Comparison of ENCODE assay signal across 9 mouse cellular contexts in the genomic region with DNA sequence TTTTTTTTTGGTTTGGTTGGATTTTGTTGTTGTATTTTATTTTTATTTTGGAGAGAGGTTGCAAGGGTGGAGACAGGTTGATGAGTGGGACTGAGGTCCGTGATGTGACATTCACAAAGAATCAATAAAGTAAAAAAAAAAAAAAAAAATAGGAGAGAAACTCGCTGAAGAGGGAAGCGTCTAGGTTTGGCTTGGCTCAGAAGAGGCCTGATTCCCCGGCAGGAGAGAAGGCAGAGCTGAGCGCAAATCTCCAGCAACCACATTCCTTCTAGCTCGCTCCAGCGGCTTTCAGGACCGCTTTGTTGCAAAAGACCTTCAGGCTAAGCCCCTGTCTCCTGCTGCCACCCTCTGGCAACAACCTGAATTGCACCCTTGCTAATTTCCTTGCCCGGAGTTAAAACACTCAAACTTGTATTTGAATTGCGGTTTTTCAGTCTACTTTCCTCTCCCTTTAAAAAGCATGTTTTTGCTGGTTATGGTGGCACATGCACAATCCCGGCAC. TPM values are rescaled to one million over a fixed set of nuclear protein-coding genes. Genes with fewer than 3 reads are reported as not detected.
DNase-seq lines count a peak whose midpoint lies in the region; ATAC-seq and TF ChIP-seq lines count a peak whose summit lies in the region.
"Had no signal": no experiment of that assay in that cellular context is flagged by ENCODE, and none has a peak within 500 bp of the region (broad histone marks: within the 10 kb centered on the region; RNA-seq: fewer than 3 reads in every experiment).

No protein-coding gene starts in this region.

- DNase-seq in ES-E14 (ENCODE audit: low read depth, low spot score): peak; percentile 81
- peak; percentile 65 for DNase-seq in c-Kit-positive CD71-positive TER-119-positive erythroid progenitor cells, embryonic 14.5 days (ENCODE audit: low spot score)
- peak; percentile 89 to 96 for DNase-seq in layer of hippocampus, adult 2 months (ENCODE audit: low spot score in 2 of 2)
- DNase-seq in lung, postnatal 0 days (ENCODE audit: low spot score): peak; percentile 93
- DNase-seq in ovary, postnatal 14 days (ENCODE audit: low spot score): peak; percentile 96
- DNase-seq in thymus, postnatal 14 days: peak; percentile 98

- no peak for TF ChIP-seq EP300 in lung, postnatal 0 days (IDR thresholded peaks at IDR 0.05)

- ATAC-seq in frontal cortex, adult (ENCODE audit: low TSS enrichment): peak; percentile 85
- ATAC-seq in hematopoietic stem cell, adult 5-6 weeks (replicated peaks in 1 of 2; ENCODE audit: insufficient read depth in 1 of 2, low FRiP score in 2 of 2, low TSS enrichment in 1 of 2, low read depth in 1 of 2, poor library complexity in 2 of 2, severe bottlenecking in 2 of 2): peak; percentile 29 to 55; a peak in 3 of 4 replicates
- peak; percentile 45 for ATAC-seq in lung, postnatal 0 days

- H3K27me3 ChIP-seq in lung, postnatal 0 days (replicated peaks; ENCODE audit: insufficient read depth, low read length): no peaks in the 10 kb centered on the region

- H3K4me2 ChIP-seq in lung, postnatal 0 days (replicated peaks; ENCODE audit: low read depth, low read length): no peak overlapping the region

- WGBS in lung, postnatal 0 days: 5% methylated on average over 11 of the region's 11 CpGs

- no peak overlapping the region for H3K9ac ChIP-seq in ES-E14 (ENCODE audit: insufficient read depth, low read depth, low read length, poor library complexity, severe bottlenecking)
- H3K9ac ChIP-seq in lung, postnatal 0 days (replicated peaks; ENCODE audit: low read depth): no peak overlapping the region

- H3K4me1 ChIP-seq in ES-E14 (ENCODE audit: control insufficient read depth in 2 of 2, insufficient read depth in 2 of 2, low read length in 2 of 2, poor library complexity in 1 of 2): peaks cover 4 to 8% of the 10 kb centered on the region in 2 experiments; a peak in 3 of 4 replicates
- peaks cover 3% of the 10 kb centered on the region; the same call in 1 of the 2 replicates for H3K4me1 ChIP-seq in lung, postnatal 0 days (ENCODE audit: insufficient read depth, low read depth, low read length)

- H3K27ac ChIP-seq in ES-E14 (ENCODE audit: insufficient read depth, low read depth, low read length, poor library complexity, severe bottlenecking): no peak overlapping the region
- no peak overlapping the region for H3K27ac ChIP-seq in layer of hippocampus, adult 2 months
- H3K27ac ChIP-seq in lung, postnatal 0 days (ENCODE audit: low read length): no peak overlapping the region
- H3K27ac ChIP-seq: macrophage had no signal

- no peaks in the 10 kb centered on the region for H3K9me3 ChIP-seq in ES-E14 (ENCODE audit: control insufficient read depth, insufficient read depth, low read depth, low read length)
- H3K9me3 ChIP-seq in lung, postnatal 0 days (ENCODE audit: low read length): no peaks in the 10 kb centered on the region

- in situ Hi-C loops in ES-E14 (cut with MboI; ENCODE audit: low sequenced_read_pairs in 2 of 2, unreplicated experiment in 2 of 2): loop anchor here in 1 of 2 experiments (10.0 kb wide), 1 partner anchor 321 kb away; no protein-coding TSS in a partner anchor

- TF ChIP-seq CTCF in layer of hippocampus, adult 2 months (conservative IDR thresholded peaks at IDR 0.05): peak; percentile 99
- TF ChIP-seq CTCF in lung, postnatal 0 days (IDR thresholded peaks at IDR 0.05): peak; percentile 99

- H3K4me3 ChIP-seq in ES-E14 (ENCODE audit: insufficient read depth in 1 of 2, low read depth in 1 of 2, low read length in 2 of 2, poor library complexity in 1 of 2, severe bottlenecking in 1 of 2): no peak overlapping the region
- H3K4me3 ChIP-seq in layer of hippocampus, adult 2 months: no peak overlapping the region
- H3K4me3 ChIP-seq in lung, postnatal 0 days (ENCODE audit: low read depth, low read length): no peak overlapping the region

- H3K36me3 ChIP-seq in ES-E14 (ENCODE audit: control insufficient read depth, insufficient read depth, low read length, poor library complexity, severe bottlenecking): no peaks in the 10 kb centered on the region
- no peaks in the 10 kb centered on the region for H3K36me3 ChIP-seq in lung, postnatal 0 days (ENCODE audit: insufficient read depth, low read length)

TF ChIP-seq in ES-E14, 5 proteins besides CTCF, POLR2A, EP300 and RAD21:
- TF ChIP-seq MAFK (IDR thresholded peaks at IDR 0.05; ENCODE audit: insufficient read depth, low read depth, low read length) (0 out of 2 replicates have a peak, but pooled peaks have one; percentile 15), ZC3H11A (IDR thresholded peaks at IDR 0.05; ENCODE audit: borderline replicate concordance, low read depth, low read length) (peak; percentile 100), CHD2 (IDR thresholded peaks at IDR 0.05; ENCODE audit: low read depth, low read length) (no peak), HCFC1 (IDR thresholded peaks at IDR 0.05; ENCODE audit: borderline replicate concordance, insufficient read depth, low read length) (no peak), ZNF384 (IDR thresholded peaks at IDR 0.05; ENCODE audit: low read depth, low read length) (peak; percentile 86)
TF ChIP-seq in ES-E14: peak in this region for 3.

RNA-seq across cellular contexts. Expression of gene Cd2, which starts 7.7 kb away (rescaled TPM):
- total RNA-seq in ES-E14 (2012; rRNA removed): 0.62 and 2.2 TPM in 2 replicates
- 2.5 and 5.7 TPM in 2 replicates for total RNA-seq in hematopoietic stem cell, adult 5-6 weeks (2017)
- not detected for total RNA-seq in layer of hippocampus, adult 2 months (2021)
- 1.2 and 2.2 TPM in 2 replicates for polyA plus RNA-seq in lung, postnatal 0 days (2015; fragmentation: Nextera tagmentation; extraction: Ambion mirVana)
